Mouse (Mus musculus): ENCODE results near the gene Ifit1bl1.
"Not testable (repeated sequence)": the region's sequence is repeated elsewhere in the genome, so short reads cannot be mapped to it uniquely, and the experiment has no call there.

Ifit1bl1 gene

GRCm38 (mm10) chr19:34601888-34602287, at the start of gene Ifit1bl1:
TSS of gene Ifit1bl1 (minus strand) at chr19:34601956.
- DNase-seq (ENCODE audit: extremely low read depth, low read depth) = peak; percentile 14

- DNase-seq (ENCODE audit: extremely low read depth, low read depth) = no peak
Measured at GRCm38 (mm10) chr19:34650997-34651396, 49.2 kb upstream of the Ifit1bl1 start.

- DNase-seq (ENCODE audit: extremely low read depth, low read depth) = no peak
Measured at GRCm38 (mm10) chr19:34650276-34650675, 48.5 kb upstream of the Ifit1bl1 start.

- DNase-seq (ENCODE audit: extremely low read depth, low read depth) = not testable (repeated sequence)
Measured at GRCm38 (mm10) chr19:34647630-34648029, 45.9 kb upstream of the Ifit1bl1 start.

GRCm38 (mm10) chr19:34642616-34643015, 40.9 kb upstream of the Ifit1bl1 start:
- no peak for DNase-seq (ENCODE audit: extremely low read depth, low read depth)

- DNase-seq (ENCODE audit: extremely low read depth, low read depth) = no peak
Measured at GRCm38 (mm10) chr19:34640623-34641022, 38.9 kb upstream of the Ifit1bl1 start, which contains the start of the genes Ifit1bl2 and Ifit1. TSS of gene Ifit1bl2 (minus strand) at chr19:34640743. TSS of gene Ifit1 (plus strand) at chr19:34640871.

GRCm38 (mm10) chr19:34636933-34637557, 35.3 kb upstream of the Ifit1bl1 start:
- peak; percentile 15 for DNase-seq (ENCODE audit: extremely low read depth, low read depth)

- DNase-seq (ENCODE audit: extremely low read depth, low read depth) = no peak
Measured at GRCm38 (mm10) chr19:34633484-34633883, 31.7 kb upstream of the Ifit1bl1 start.

GRCm38 (mm10) chr19:34631487-34631886, 29.7 kb upstream of the Ifit1bl1 start:
- no peak for DNase-seq (ENCODE audit: extremely low read depth, low read depth)

- no peak for DNase-seq (ENCODE audit: extremely low read depth, low read depth)
Measured at GRCm38 (mm10) chr19:34627496-34627895, 25.7 kb upstream of the Ifit1bl1 start.

- no peak for DNase-seq (ENCODE audit: extremely low read depth, low read depth)
Measured at GRCm38 (mm10) chr19:34624663-34625062, 22.9 kb upstream of the Ifit1bl1 start.

GRCm38 (mm10) chr19:34623781-34624180, 22.0 kb upstream of the Ifit1bl1 start:
- no peak for DNase-seq (ENCODE audit: extremely low read depth, low read depth)

- no peak for DNase-seq (ENCODE audit: extremely low read depth, low read depth)
Measured at GRCm38 (mm10) chr19:34620871-34621270, 19.1 kb upstream of the Ifit1bl1 start.

GRCm38 (mm10) chr19:34612243-34613001, 10.7 kb upstream of the Ifit1bl1 start:
- not testable (repeated sequence) for DNase-seq (ENCODE audit: extremely low read depth, low read depth)

- DNase-seq (ENCODE audit: extremely low read depth, low read depth) = not testable (repeated sequence)
Measured at GRCm38 (mm10) chr19:34610118-34610517, 8.4 kb upstream of the Ifit1bl1 start.

- DNase-seq (ENCODE audit: extremely low read depth, low read depth) = not testable (repeated sequence)
Measured at GRCm38 (mm10) chr19:34607237-34608051, 5.7 kb upstream of the Ifit1bl1 start, which contains the start of gene Ifit3b. TSS of gene Ifit3b (plus strand) at chr19:34607970.

GRCm38 (mm10) chr19:34605472-34605871, 3.7 kb upstream of the Ifit1bl1 start:
- DNase-seq (ENCODE audit: extremely low read depth, low read depth) = no peak

GRCm38 (mm10) chr19:34599250-34599649, 2.5 kb downstream of the Ifit1bl1 start:
- DNase-seq (ENCODE audit: extremely low read depth, low read depth) = peak; percentile 21

GRCm38 (mm10) chr19:34598341-34598740, 3.4 kb downstream of the Ifit1bl1 start:
- no peak for DNase-seq (ENCODE audit: extremely low read depth, low read depth)

GRCm38 (mm10) chr19:34596811-34597210, 4.9 kb downstream of the Ifit1bl1 start:
- DNase-seq (ENCODE audit: extremely low read depth, low read depth) = no peak

- not testable (repeated sequence) for DNase-seq (ENCODE audit: extremely low read depth, low read depth)
Measured at GRCm38 (mm10) chr19:34594523-34594922, 7.2 kb downstream of the Ifit1bl1 start.

- no peak for DNase-seq (ENCODE audit: extremely low read depth, low read depth)
Measured at GRCm38 (mm10) chr19:34593456-34593855, 8.3 kb downstream of the Ifit1bl1 start.

Measured in MEL-GATA-1-ER (cell line).